Mouse (Mus musculus): ENCODE measurements around the gene Zfyve27.

The Zfyve27 gene

DNA sequence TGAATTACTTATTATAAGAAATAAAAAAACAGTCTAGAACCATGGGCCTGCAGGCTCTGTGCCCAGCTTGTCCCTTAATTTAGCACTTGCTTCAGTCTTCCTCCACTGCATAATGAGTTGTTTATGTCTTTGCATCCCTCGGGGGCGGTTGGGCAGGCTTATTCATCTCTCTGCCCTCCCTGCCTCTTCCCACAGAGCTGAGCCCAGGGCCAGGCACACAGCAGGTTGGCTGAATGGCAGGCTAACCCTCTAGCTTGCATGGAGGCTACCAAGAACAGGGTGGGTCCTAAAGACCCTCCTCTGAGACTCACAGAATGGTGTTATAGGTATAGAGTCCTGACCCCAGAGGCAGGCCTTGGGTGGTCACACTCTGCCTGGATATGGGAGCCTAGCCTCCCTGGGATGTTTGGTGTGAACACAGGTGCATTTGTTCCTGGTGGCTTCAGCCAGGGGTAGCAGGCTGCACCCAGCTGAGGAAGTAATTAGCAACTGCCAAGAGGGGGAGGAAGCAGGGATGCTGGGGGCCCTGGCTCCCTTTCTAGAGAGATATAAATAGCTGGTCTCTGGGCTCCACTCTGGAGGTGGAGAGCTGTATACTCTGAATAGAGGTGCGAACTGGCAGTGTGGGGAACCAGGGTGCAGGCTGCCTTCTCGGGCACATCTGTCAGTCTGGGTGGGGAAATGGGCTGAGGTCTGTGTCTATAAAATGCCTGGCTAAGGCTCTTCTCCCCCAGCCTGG, 74.0 kb downstream of the Zfyve27 start:
- DNase-seq (ENCODE audit: low read depth, low spot score), result no peak

DNA sequence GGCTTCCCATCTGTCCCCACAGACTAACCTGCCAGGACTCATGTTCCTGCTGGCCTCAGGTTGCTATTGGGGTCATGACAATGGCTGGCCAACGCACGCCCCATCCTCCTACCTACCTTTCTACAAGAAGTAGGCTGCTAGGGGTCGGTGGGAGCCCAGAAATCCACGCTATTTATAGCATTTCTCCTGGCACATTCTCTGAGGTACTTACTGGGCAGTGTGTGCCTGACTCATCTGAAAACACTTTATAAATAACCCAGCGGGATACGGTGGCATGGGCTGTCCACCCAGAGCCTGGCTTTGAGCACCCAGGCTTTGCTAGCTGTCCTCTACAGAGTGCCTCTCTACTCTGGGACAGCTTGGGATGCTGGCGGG, 74.6 kb downstream of the Zfyve27 start:
- DNase-seq (ENCODE audit: low read depth, low spot score), result no peak

- DNase-seq (ENCODE audit: low read depth, low spot score), result no peak
Observed at GRCm38 (mm10) chr19:42240881-42241280, 77.1 kb downstream of the Zfyve27 start.

GRCm38 (mm10) chr19:42243401-42243800, 79.7 kb downstream of the Zfyve27 start:
- no peak for DNase-seq (ENCODE audit: low read depth, low spot score)
